Mouse (Mus musculus): Measurements from ENCODE around the gene Utrn. TPM values are rescaled to one million over a fixed set of nuclear protein-coding genes. Genes with fewer than 3 reads are reported as not detected.

Gene Utrn
- polyA plus RNA-seq, 1 experiment = 35.6 TPM

GRCm38 (mm10) chr10:12736861-12737835 lies 132.0 kb downstream of the Utrn start:
- Histone ChIP-seq H3K4me1 (ENCODE audit: control insufficient read depth, insufficient read depth, low read length) (no peaks in the 10 kb centered on the region), H3K4me3 (ENCODE audit: insufficient read depth, low read length) (no peak overlapping the region), H3K27ac (ENCODE audit: insufficient read depth, low read length) (no peak overlapping the region)
- no peak for TF ChIP-seq POLR2A (IDR thresholded peaks at IDR 0.05; ENCODE audit: extremely low read depth, insufficient read depth, low read length)
- no peak for TF ChIP-seq CTCF (IDR thresholded peaks at IDR 0.05; ENCODE audit: extremely low read depth, insufficient read depth, low read length)

GRCm38 (mm10) chr10:12735695-12736094 lies 133.5 kb downstream of the Utrn start:
- Histone ChIP-seq H3K27ac (ENCODE audit: insufficient read depth, low read length) (no peak overlapping the region), H3K4me1 (ENCODE audit: control insufficient read depth, insufficient read depth, low read length) (no peaks in the 10 kb centered on the region), H3K4me3 (ENCODE audit: insufficient read depth, low read length) (no peak overlapping the region)
- TF ChIP-seq CTCF (IDR thresholded peaks at IDR 0.05; ENCODE audit: extremely low read depth, insufficient read depth, low read length) (no peak), POLR2A (IDR thresholded peaks at IDR 0.05; ENCODE audit: extremely low read depth, insufficient read depth, low read length) (no peak)

GRCm38 (mm10) chr10:12731459-12731858 lies 137.7 kb downstream of the Utrn start:
- peaks cover under 1% of the 10 kb centered on the region; the same call in 1 of the 2 replicates for H3K4me1 ChIP-seq (ENCODE audit: control insufficient read depth, insufficient read depth, low read length)
- H3K4me3 ChIP-seq (ENCODE audit: insufficient read depth, low read length) = no peak overlapping the region
- TF ChIP-seq CTCF (IDR thresholded peaks at IDR 0.05; ENCODE audit: extremely low read depth, insufficient read depth, low read length) = no peak
- TF ChIP-seq POLR2A (IDR thresholded peaks at IDR 0.05; ENCODE audit: extremely low read depth, insufficient read depth, low read length) = no peak
- no peak overlapping the region for H3K27ac ChIP-seq (ENCODE audit: insufficient read depth, low read length)

- H3K27ac ChIP-seq (ENCODE audit: insufficient read depth, low read length) = no peak overlapping the region
- H3K4me1 ChIP-seq (ENCODE audit: control insufficient read depth, insufficient read depth, low read length) = peaks cover 2% of the 10 kb centered on the region; the same call in 1 of the 2 replicates
- H3K4me3 ChIP-seq (ENCODE audit: insufficient read depth, low read length) = no peak overlapping the region
- TF ChIP-seq CTCF (IDR thresholded peaks at IDR 0.05; ENCODE audit: extremely low read depth, insufficient read depth, low read length) (no peak), POLR2A (IDR thresholded peaks at IDR 0.05; ENCODE audit: extremely low read depth, insufficient read depth, low read length) (no peak)
Observed at GRCm38 (mm10) chr10:12729635-12730034, 139.5 kb downstream of the Utrn start.

- TF ChIP-seq CTCF (IDR thresholded peaks at IDR 0.05; ENCODE audit: extremely low read depth, insufficient read depth, low read length) (no peak), POLR2A (IDR thresholded peaks at IDR 0.05; ENCODE audit: extremely low read depth, insufficient read depth, low read length) (no peak)
Observed at GRCm38 (mm10) chr10:12729033-12729432, 140.1 kb downstream of the Utrn start.

GRCm38 (mm10) chr10:12727881-12728280 lies 141.3 kb downstream of the Utrn start:
- TF ChIP-seq CTCF (IDR thresholded peaks at IDR 0.05; ENCODE audit: extremely low read depth, insufficient read depth, low read length) = no peak
- TF ChIP-seq POLR2A (IDR thresholded peaks at IDR 0.05; ENCODE audit: extremely low read depth, insufficient read depth, low read length) = no peak
- Histone ChIP-seq H3K4me3 (ENCODE audit: insufficient read depth, low read length) (no peak overlapping the region), H3K4me1 (ENCODE audit: control insufficient read depth, insufficient read depth, low read length) (peaks cover 2% of the 10 kb centered on the region; the same call in 1 of the 2 replicates), H3K27ac (ENCODE audit: insufficient read depth, low read length) (no peak overlapping the region)

More at GRCm38 (mm10) chr10:12729033-12729432, 140.1 kb downstream of the Utrn start:
- Histone ChIP-seq H3K27ac (ENCODE audit: insufficient read depth, low read length) (no peak overlapping the region), H3K4me3 (ENCODE audit: insufficient read depth, low read length) (no peak overlapping the region), H3K4me1 (ENCODE audit: control insufficient read depth, insufficient read depth, low read length) (peaks cover 2% of the 10 kb centered on the region; the same call in 1 of the 2 replicates)

GRCm38 (mm10) chr10:12726041-12726608 lies 143.0 kb downstream of the Utrn start:
- TF ChIP-seq CTCF (IDR thresholded peaks at IDR 0.05; ENCODE audit: extremely low read depth, insufficient read depth, low read length) (no peak), POLR2A (IDR thresholded peaks at IDR 0.05; ENCODE audit: extremely low read depth, insufficient read depth, low read length) (no peak)
- H3K4me1 ChIP-seq (ENCODE audit: control insufficient read depth, insufficient read depth, low read length) = peaks cover 2% of the 10 kb centered on the region; the same call in 1 of the 2 replicates

GRCm38 (mm10) chr10:12724247-12725001 lies 144.7 kb downstream of the Utrn start:
- TF ChIP-seq CTCF (IDR thresholded peaks at IDR 0.05; ENCODE audit: extremely low read depth, insufficient read depth, low read length) (no peak), POLR2A (IDR thresholded peaks at IDR 0.05; ENCODE audit: extremely low read depth, insufficient read depth, low read length) (no peak)
- H3K27ac ChIP-seq (ENCODE audit: insufficient read depth, low read length) = no peak overlapping the region
- peaks cover 2% of the 10 kb centered on the region; the same call in 1 of the 2 replicates for H3K4me1 ChIP-seq (ENCODE audit: control insufficient read depth, insufficient read depth, low read length)
- no peak overlapping the region for H3K4me3 ChIP-seq (ENCODE audit: insufficient read depth, low read length)

More at GRCm38 (mm10) chr10:12726041-12726608, 143.0 kb downstream of the Utrn start:
- no peak overlapping the region for H3K27ac ChIP-seq (ENCODE audit: insufficient read depth, low read length)
- no peak overlapping the region for H3K4me3 ChIP-seq (ENCODE audit: insufficient read depth, low read length)

GRCm38 (mm10) chr10:12723269-12723668 lies 145.9 kb downstream of the Utrn start:
- TF ChIP-seq CTCF (IDR thresholded peaks at IDR 0.05; ENCODE audit: extremely low read depth, insufficient read depth, low read length) (no peak), POLR2A (IDR thresholded peaks at IDR 0.05; ENCODE audit: extremely low read depth, insufficient read depth, low read length) (no peak)
- H3K27ac ChIP-seq (ENCODE audit: insufficient read depth, low read length) = no peak overlapping the region
- no peak overlapping the region for H3K4me3 ChIP-seq (ENCODE audit: insufficient read depth, low read length)
- H3K4me1 ChIP-seq (ENCODE audit: control insufficient read depth, insufficient read depth, low read length) = peaks cover 2% of the 10 kb centered on the region; the same call in 1 of the 2 replicates

Measured in cortical plate, adult 2 months (tissue).